Mouse (Mus musculus): ENCODE data around the gene Kat6b. TPM values are rescaled to one million over a fixed set of nuclear protein-coding genes. Genes with fewer than 3 reads are reported as not detected.
"Not testable (repeated sequence)": the region's sequence is repeated elsewhere in the genome, so short reads cannot be mapped to it uniquely, and the experiment has no call there.

Gene Kat6b
- total RNA-seq (2021): 10 to 100 TPM; 80.4 to 91.7 TPM

DNA sequence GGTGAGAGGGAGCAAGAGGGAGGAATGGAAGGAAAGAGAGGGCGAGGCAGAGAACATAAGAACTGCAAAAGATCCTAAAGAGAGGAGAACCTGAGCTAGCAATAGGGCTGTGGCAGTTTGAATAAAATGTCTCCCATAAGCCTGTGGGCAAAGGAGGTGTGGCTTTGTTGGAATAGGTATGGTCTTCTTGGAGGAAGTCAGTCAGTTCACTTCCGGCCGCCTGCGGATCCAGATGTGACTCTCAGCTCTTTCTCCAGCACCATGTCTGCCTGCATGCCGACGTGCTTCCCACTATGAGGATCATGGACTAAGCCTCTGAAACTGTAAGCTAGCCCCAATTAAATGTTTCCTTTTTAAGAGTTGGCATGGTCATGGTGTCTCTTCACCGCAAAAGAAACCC lies at the start of gene Kat6b:
Kat6b (plus strand) TSS at position 204 of the 400 bp plus-strand sequence.
- DNase-seq: no peak
- intact Hi-C loops (cut with DNase I): no loop called here

DNA sequence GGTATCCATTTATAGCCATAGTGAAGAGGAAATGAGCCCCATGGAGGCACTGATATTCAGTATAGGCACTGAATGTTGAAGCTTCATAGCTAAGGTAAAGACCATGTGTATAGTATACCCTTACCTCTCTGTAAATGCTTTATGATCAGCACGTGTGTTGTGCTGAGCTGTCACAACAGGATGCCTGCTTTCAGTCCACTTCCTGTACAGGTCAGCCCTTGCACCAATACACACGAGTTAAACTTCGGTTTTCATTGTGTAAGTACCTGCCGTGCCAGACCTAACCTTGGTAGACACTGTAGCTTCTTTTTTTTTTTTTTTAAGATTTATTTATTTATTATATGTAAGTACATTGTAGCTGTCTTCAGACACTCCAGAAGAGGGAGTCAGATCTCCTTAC lies 47.8 kb upstream of the Kat6b start:
- DNase-seq: no peak
- intact Hi-C loops (cut with DNase I): no loop called here

DNA sequence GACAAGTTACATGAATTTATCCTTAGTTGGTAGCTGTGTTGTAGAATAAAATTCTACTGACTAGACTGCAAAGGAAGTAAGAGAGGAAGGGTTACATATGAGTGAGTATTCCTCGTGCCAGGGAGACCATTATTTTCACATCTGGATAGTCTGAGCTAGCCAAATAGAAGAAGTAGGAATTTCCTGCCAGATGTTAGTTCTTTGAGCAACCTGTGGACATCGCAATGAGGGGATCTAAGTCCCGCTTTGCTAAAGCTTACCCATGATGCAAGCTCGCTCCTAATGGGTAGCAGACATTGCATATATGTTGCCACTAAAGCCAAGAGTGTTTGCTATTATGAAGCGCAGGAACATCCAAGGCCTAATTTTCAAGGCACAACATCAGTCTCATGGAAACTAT lies 47.2 kb upstream of the Kat6b start:
- intact Hi-C loops (cut with DNase I): no loop called here

DNA sequence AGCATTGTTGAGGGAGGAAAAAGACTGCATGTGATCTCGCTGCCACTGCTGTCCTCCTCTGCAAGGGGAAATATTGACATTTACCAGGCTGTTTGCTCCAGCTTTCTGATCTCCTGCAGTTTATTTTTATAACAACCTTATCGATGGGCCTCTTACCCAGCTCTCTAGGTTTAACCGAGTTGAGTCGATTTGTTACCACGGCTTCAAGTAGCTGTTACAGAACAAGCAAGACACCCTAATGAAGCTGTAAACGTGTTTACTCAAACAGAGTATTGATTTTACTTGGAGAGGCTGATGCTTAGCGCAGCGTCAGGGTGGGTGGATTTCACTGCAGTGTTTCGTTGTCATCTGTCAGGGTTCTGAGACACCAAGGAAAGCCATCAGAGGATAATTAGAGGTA lies 46.5 kb upstream of the Kat6b start:
- DNase-seq: no peak
- intact Hi-C loops (cut with DNase I): no loop called here

More for the DNA sequence above, 47.2 kb upstream of the Kat6b start:
- DNase-seq: no peak

DNA sequence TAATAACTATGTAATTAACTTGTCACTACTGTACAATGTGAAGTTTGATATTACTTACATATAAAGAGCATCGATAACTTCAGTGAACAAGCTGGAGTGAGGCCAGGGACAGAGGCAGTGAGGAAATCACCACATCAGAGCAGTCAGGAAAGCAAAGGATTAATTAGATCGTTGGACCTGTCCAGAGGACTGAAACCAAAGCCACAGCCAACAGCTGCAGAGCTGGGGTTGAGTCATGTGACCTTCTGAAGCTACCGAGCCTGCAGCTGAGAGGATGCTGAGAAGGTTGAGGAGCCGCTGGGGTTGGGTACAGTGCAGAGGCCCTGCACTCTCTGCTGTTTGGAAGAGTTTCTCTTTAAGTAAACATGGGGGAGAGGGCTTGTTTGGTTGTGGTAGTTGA lies 41.4 kb upstream of the Kat6b start:
- no peak for DNase-seq
- intact Hi-C loops (cut with DNase I): no loop called here

DNA sequence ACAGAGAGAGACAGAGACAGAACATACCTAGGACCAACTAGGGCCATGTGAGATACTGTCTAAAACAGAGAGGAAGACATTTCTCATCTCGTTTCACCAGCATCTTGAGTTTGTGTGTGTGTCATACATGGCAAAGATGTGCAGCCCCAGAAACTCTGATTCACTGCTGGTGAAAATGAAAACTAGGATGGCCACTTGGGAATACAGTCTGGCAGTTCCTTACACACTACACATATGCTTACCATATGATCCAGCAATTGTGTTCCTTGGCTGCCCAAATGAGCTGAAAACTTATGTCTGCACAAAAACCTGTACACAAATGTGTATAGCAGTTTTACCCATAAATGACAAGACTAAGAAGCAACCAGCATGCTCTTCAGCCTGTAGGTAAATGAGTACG lies 40.7 kb upstream of the Kat6b start:
- DNase-seq: no peak
- intact Hi-C loops (cut with DNase I): no loop called here

DNA sequence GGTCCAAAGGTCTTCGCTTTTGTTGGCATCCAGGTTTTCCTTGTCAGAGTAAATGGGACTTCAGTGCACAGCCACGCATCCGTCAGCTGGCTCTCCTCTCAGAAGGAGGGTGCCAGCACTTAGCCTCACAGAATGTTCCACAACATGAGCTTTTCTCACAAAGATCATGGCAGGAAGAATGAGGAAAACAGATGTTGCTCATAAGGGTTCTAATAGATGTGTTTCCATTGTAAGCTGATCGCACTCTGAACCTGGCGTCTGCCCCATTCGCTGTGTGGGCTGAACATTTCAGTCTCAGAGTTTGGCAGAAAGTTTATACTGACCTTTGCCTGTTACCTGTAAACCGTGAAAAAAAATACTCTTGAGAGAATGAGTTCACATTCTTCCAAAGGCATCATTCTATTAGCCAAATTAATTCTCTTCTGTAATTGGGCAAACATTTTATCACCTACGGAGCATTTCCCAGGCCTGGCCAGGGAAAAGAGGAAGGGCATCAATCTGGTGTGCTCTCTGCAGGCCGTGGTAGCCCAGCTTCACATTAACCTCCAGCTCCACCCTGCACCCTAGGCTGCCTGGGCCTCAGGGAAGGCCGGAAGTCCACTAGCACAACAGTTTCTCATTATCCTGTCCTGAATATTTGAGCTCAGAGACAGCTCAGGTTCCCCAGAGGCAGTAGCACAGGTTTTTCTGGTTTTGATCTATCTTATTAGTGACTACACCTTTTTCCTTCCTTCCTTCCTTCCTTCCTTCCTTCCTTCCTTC lies 39.3 kb upstream of the Kat6b start:
- DNase-seq: no peak
- intact Hi-C loops (cut with DNase I): no loop called here

DNA sequence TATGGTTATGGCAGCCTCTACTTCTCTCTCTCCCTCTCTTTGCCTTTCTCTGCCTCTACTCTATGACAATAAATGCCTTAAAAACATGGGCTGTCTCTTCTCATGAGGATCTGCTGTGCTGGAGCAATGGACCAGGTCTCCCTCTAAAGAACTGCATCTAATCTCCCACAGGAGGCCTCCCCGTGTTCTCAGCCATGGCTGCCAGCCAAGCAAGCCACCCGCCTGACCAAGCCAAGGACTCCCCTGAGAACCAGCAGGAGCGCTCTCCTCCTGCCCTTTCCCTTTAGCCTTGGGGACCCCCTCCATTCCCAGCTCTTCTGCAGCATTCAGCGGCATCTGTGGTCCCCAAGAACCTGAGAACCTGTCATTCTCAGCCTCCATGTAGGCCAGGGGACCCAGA lies 28.7 kb upstream of the Kat6b start:
- no peak for DNase-seq
- intact Hi-C loops (cut with DNase I): no loop called here

DNA sequence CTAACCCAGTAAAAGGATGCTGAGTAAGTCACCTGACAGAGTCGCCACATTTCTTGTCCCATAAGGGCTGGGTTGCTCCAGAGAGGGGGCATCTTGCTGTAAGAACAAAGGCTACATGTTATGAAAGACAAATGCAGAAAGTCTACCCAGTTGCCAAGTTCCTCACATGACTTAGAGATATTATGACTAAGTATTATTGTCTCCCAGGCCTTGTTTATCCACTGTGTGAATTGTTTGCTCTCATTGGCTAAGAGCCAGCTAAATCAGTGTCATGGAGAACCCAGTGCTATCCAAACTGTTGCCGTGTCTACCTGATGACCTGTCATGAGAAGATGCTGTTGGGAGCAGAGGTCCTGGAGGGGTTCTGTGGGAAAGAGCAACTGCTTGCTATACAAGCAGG lies 27.3 kb upstream of the Kat6b start:
- intact Hi-C loops (cut with DNase I): no loop called here
- DNase-seq: no peak

DNA sequence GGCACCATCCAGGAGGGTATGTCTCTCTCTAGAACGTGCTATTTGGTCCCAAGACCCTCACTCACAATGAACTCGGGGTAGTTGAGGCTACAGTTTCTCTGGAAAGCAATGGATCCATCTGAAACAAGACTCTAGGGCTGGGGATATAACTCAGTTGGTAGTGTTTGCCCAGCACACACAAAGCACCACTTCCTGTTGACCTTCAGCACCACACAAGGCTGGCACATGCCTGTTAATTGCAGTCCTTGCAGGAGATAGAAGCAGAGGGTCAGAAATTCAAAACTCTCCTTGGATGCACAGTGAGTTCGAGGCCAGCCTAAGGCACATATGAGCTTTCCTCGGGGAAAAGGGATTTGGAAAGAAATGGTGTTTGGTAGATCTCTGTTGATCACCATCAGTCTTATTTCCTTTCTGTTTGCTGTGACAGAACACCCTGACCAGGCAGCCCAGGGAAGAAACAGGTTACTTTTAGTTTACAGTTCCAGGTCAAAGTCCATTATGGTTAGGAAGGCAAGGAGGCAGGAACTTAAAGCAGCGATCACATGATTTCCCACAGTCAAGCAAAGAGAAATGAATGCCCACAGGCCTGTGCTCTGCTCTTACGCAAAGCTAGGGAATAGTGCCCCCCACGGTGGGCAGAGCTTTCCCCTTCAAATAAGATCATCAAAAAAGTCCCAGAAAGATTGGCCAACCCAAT lies 25.4 kb upstream of the Kat6b start:
- no peak for DNase-seq
- intact Hi-C loops (cut with DNase I): no loop called here

DNA sequence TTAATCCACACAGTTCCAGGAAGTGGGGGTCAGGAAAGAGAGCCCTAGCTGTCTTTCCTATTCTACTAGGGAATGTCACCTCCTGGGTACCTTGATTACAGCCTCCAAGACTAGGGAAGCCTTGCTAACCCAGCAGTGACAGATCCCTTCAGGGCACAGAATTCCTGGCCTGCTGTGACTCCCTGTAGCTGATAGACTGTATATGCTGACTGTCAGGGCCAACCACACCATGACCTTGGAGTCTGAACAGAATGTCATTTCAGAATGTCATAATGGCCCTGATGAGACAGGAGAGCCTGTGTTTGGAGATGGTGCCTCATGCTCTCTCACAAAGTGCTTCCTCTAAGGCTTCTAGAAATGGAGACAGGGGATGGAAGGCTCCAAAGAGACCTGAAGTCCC lies 24.7 kb upstream of the Kat6b start:
- DNase-seq: no peak
- intact Hi-C loops (cut with DNase I): no loop called here

DNA sequence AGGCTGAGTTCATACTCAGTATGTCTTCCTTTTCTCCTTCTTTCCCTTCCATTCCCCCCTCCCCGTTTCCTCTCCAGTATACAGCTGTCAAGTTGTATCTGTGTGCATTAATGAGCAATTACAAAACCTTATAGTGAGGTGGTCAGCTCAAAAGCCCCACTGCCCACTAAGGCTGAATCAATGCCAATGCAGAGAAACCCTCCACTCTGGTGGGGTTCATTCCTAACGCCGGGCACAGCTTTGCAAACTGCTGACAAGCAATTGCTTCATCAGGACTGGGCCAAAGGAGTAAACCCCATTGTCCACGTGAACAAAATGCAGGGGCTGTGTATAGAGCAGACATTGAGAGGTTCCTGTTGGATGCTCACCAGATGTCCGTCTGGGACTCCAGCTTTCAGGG lies 23.4 kb upstream of the Kat6b start:
- intact Hi-C loops (cut with DNase I): no loop called here
- DNase-seq: no peak

DNA sequence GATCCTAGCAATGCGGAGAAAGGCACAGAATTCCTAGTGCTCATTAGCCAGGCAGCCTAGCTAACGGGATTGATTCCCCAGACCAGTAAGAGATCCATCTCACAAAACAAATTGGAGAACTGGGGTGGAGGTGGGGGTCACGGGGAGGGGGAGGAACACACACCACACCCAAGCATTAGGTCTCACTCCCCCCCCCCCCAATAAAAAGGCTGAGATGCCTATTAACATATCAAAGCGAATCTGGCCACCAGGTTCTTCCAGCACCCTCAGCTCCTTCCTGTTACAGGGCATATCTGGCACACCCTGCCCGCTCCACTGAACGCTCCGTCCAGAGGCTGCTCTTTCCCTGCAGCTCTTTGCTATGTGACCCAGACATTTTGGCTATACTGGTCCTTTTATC lies 22.5 kb upstream of the Kat6b start:
- intact Hi-C loops (cut with DNase I): no loop called here
- no peak for DNase-seq

DNA sequence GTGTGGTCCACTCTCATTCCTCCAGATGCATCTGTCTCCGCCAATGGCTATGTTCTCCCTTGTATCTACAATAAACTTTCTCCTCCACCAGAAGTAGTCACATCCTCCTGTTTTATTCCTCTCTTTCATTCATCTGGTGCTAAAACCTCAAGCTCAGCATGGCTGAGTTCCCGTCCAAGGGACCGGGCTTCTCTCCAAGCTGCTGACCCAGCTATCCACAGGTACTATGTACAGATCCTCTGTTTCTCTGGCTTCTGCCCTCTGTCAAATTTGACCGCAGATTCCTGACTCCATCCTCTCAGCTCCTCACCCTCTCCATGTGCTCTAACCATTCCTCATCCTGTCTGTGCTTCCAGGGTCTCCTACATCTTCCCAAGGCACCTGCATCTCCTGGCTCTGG lies 22.1 kb upstream of the Kat6b start:
- DNase-seq: no peak
- intact Hi-C loops (cut with DNase I): no loop called here

DNA sequence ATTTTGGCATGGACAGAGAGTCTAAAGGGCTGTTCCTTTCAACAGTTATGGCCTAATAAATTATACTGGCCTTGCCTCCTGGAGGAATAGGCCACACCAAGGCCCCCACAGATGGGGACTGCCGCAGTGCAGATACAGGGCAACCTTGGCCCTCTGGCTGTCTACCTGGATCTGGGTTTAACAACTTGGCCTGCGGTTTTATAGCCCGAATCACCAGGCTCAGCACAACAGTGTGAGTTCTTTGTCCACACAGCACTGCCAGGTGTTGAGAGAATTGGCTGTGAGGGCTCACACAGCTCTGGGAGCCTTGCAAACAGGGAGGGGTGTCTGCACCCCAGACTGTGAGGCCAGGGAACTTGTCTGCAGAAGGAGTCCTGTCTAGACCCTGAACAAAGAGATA lies 18.8 kb upstream of the Kat6b start:
- DNase-seq: no peak
- intact Hi-C loops (cut with DNase I): no loop called here

DNA sequence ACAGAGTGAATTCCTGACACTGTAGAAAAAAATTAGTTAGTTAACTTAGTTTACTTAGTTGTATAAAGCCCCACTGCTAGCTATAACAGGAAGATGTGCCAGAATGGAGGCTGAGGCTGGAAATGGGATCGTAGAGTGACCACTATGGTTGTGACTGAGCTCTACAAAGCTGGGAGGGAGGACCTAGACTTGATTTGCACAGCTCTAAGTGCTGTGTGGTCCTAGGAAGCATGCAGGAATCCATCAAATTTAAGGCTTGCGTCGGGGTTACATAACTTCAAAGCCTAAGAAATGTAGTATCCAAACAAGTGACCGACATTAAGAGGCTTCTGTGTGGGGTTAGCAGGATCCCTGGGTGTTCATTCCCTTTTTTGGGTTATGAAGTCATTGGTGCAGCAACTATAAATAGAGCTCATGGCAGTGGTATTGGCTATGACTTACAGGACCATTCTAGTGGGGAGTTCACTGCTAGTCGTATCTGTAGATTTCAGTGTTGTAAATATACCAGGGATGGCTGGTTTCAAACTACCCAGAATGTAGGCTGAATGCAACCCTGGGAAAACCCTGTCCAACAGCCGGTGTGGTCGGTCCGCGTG lies 18.0 kb upstream of the Kat6b start:
- DNase-seq: no peak
- intact Hi-C loops (cut with DNase I): no loop called here

DNA sequence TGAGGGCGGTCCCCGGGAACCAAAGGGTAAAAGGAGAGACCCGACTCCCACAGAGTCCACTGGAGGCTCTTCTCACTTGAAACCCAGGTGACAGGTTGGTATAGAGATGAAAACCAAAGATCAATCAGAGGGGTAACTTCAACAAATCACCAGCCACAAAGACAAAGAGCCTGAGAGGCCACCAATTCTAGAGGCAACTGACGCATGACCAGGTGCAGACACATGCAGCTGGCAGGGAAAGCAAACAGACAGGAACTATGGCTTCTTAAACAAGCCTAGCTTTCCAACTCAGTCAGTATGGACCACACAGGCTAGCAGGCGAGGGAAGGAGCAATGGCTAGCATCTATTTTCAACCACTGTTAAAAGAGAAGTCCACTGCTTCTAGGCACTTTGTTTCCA lies 10.8 kb upstream of the Kat6b start:
- DNase-seq: no peak
- intact Hi-C loops (cut with DNase I): no loop called here

DNA sequence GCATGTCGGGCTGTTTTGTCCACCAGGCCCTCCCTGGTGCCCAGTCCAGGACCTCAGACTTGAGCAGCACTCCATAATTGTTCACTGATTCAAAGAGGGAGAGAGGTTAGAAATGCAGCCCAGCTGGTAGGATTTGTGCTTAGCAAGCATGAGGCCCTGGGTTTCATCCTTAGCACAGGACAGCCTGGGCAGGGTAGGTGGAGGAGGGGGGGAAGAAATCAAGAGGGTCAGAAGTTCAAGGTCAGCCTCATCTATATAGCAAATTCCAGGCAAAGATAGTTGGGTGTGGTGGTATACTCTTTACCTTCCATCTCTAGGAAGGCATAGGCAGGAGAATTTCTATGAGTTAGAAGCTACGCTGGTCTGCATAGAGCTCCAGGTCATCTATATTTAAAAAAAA lies 9.3 kb upstream of the Kat6b start:
- intact Hi-C loops (cut with DNase I): no loop called here
- no peak for DNase-seq

DNA sequence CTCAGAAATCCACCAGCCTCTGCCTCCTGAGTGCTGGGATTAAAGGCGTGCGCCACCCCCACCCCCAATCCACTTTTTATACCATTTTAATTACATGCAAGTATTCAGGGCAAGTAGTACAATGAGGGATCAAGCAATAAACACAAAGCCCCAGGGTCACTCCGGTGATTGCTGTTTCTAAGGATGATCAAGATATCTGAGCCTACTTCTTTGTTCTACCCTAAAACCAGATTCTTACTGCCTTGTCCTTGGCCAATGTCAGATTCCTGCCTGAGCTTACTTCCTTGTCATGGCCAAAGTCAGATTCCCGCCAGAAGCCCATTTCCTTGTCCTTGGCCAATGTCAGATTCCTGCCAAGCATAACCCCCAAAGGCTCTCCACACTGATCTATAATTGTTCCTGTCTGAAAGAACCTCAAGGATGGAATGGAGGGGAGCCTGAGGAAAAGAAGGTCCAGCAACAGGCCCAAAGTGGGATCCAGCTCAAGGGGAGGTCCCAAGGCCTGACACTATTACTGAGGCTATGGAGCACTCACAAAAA lies 6.6 kb upstream of the Kat6b start:
- DNase-seq; intact Hi-C loops (cut with DNase I): not testable (repeated sequence)

DNA sequence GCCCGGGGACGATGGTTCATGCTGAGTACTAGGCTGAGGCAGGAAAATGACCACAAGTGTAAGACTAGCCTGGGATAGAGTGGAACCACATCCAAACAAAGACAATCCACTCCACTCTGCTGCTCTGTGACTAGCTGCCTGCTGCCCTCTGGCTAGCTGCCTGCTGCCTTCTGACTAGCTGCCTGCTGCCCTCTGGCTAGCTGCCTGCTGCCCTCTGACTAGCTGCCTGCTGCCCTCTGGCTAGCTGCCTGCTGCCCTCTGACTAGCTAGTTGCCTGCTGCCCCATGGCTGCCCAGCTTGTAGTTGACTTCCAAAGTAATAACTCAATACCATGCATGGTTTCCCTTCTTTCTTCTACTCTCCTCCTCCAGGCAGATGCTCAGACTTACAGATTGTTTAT lies 4.1 kb upstream of the Kat6b start:
- intact Hi-C loops (cut with DNase I): no loop called here
- DNase-seq: no peak

DNA sequence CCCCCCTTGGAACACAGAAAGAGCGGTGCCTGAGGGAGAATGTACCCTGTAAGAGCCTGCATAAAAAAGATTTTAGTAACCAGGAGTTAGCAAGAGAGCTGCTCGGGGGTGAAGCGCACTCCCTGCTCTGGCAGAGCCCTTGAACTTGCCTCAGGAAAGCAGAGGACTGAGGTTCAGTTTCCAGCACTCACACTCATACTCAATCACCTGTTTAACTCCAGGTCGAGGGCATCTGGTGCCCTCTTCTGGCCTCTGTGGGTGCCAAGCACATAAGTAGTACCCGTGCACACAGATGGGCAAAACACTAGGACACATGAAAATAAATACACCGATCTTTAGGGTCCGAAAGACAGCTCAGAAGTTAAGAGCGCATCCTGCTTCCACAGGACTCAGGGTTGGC lies 1.7 kb upstream of the Kat6b start:
- no peak for DNase-seq
- intact Hi-C loops (cut with DNase I): no loop called here

DNA sequence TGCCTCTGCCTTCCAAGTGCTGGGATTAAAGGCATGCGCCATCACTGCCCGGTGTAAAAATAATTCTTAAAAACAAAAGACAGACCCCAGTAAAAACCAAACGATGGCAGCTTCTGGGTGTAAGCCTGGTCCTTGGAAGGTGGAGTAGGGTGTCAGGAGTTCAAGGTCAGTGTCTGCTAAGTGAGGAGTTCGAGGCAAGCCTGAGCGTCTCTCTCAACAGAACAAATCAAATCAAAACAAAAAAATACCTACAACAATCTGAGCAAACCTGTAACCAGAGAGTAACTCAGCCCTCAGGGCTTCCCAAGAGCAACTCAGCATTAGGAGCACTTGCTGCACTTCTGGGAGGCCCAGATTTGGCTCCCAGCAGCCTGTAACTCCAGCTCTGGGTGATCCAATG lies 1.0 kb upstream of the Kat6b start:
- no peak for DNase-seq
- intact Hi-C loops (cut with DNase I): no loop called here
